Mouse (Mus musculus) erythroid progenitor cell, adult 5-6 weeks (primary cell): ENCODE data around the gene Cenpv. TPM values are rescaled to one million over a fixed set of nuclear protein-coding genes. Genes with fewer than 3 reads are reported as not detected.
"Not testable (repeated sequence)": the region's sequence is repeated elsewhere in the genome, so short reads cannot be mapped to it uniquely, and the experiment has no call there.

Experiments used
- ATAC-seq: replicated peaks from 2 replicates; pipeline ENCODE4 v1.8.0; 2016; ENCODE audit warnings: moderate number of reproducible peaks, mild to moderate bottlenecking, moderate TSS enrichment, inconsistent platforms; ENCODE audit not compliant: poor library complexity, low FRiP score, severe bottlenecking
- total RNA-seq, 2 experiments: library from RNA; stranded (forward) in 1 of 2; stranded (reverse) in 1 of 2; fragments of 150-400 nt in 1 of 2; fragments of 186-747, 209-891 nt in 1 of 2; gene quantifications; 2 replicates each; pipeline versions ENCODE4 v1.2.3 to v1.2.4; 2015 to 2017; ENCODE audit warnings: low replicate concordance in 2 of 2

Cenpv gene
- total RNA-seq, 2 experiments from 2014 or later = 12.6 to 18.4 TPM

GRCm38 (mm10) chr11:62511444-62512202, 27.4 kb downstream of the Cenpv start:
- no peak for ATAC-seq

GRCm38 (mm10) chr11:62510956-62511355, 28.1 kb downstream of the Cenpv start:
- ATAC-seq = no peak

DNA sequence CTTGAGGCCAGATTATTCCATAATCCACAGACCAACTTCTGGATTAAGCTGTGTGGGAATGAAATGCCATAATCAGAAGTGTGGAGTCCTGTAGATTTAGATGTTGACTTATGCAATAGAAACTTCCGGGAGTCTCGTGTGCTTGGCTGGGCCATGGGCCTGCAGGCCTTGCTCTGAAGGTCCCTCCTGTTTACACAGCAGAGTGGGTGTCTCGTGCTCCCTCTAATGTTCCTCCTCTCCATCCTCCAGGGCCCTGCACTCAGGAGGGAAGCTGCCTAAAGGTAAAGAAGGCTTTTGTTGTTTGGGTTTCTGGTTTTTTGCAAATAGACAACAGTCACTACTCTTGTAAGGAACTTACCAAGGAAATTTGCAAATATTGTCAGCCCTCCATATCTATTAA, 29.5 kb downstream of the Cenpv start:
- no peak for ATAC-seq

DNA sequence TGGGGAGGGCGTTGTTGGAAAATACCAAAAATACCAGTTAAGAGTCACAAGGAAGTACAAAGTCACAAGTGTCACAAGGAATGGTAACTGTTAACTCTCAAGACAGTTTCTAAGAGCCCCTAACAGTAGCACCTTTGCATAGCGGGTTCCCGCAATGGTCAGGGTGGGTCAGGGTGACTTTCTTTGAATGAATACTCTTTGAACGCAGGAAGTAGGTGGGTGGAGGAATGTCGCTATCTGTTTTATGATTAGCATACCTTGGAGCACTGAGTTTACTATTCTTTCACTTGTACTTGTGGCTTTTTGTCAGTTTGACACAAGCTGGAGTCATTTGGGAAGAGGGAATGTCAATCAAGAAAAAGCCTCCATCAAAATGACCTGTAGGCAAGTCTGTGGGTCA, 30.2 kb downstream of the Cenpv start:
- not testable (repeated sequence) for ATAC-seq

GRCm38 (mm10) chr11:62508365-62508764, 30.7 kb downstream of the Cenpv start:
- ATAC-seq = not testable (repeated sequence)

GRCm38 (mm10) chr11:62507683-62508082, 31.4 kb downstream of the Cenpv start:
- no peak for ATAC-seq

DNA sequence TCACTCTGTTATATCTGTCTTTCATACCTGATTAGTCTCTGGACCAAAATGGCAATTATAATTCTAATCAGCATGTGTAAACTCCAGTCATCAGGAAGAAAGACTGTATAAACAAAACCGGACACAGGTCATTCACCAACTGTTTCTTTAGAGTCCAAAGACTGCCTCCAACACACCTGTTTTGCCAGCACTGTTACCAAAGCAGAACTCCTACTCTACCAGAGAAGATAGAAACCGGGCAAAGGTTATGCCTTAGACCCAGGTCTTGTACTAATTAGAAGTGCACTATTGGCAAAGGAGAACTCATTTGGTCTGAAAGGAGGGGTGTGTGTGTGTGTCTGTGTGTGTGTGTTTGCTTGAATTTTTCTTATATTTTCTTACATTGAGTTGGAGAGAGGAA, 38.5 kb downstream of the Cenpv start:
- ATAC-seq = no peak

DNA sequence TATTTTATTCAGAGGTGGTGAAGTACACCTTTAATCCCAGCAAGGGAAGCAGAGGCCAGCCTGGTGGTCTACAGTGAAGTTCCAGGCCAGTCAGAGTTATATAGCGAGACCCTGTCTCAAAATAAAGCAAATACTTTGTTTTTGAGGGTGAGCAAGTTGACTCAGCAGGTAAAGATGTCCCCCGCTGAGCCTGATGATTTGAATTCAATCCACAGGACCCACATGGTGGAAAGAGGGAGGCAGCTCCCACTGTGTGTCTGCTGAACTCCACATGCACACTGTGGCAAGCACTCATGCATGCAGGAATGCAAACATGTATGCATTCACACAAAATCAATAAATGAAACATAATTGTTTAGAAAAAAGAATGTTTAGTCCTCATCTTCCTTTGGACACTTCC, 40.3 kb downstream of the Cenpv start:
- no peak for ATAC-seq

- no peak for ATAC-seq
These were observed 41.9 kb downstream of the Cenpv start for GRCm38 (mm10) chr11:62497181-62497580.

- peak; percentile 80 for ATAC-seq
These were observed 42.8 kb downstream of the Cenpv start for GRCm38 (mm10) chr11:62496151-62496715.

- no peak for ATAC-seq
These were observed 43.7 kb downstream of the Cenpv start for GRCm38 (mm10) chr11:62495276-62495801.

DNA sequence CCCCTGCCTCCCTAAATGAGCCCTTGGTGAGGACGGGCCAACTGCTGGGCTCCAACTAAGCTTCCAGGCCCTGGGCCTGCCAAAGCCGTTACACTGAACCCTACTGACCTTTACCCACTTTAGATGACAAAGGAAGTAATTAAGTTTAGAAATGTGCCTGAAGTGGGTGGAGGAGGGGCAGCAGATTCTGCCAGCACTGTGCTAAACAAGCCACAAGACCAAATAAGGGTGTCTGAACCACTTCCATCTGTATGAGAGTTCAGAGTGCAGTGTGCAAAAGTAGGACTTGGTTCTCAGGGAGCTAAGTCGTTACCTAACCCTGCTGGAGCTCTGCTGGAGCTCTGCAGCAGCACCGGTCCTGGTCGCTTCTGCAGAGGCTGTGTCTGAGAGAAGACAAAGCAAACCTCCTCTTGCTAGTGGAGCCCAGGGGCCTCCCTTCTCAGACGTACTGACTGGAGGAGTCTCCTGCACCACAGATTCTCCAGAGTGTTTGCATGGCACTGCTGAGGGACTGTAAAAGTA, 44.2 kb downstream of the Cenpv start:
- no peak for ATAC-seq

- ATAC-seq = no peak
These were observed 45.4 kb downstream of the Cenpv start for GRCm38 (mm10) chr11:62493701-62494100.

GRCm38 (mm10) chr11:62487540-62488350, 51.3 kb downstream of the Cenpv start:
- ATAC-seq = no peak

DNA sequence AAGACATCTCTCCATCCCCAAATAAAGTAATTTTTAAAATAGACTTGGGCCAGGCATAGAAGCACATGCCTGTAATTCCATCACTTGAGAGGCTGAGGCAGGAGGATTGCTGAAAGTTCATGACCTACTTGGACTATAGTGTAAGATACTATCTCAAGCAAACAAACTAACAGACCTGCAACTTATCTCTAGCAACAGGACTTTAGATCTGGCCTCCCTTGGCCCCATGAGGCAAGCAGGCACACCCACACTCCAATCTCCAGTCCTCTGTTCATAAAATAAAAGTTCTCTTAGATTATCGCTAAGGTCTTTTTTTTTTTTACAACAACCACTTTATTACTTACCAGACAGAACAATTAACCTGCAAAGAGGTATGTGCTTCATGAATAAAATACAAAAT, 52.1 kb downstream of the Cenpv start:
- ATAC-seq = no peak

GRCm38 (mm10) chr11:62479581-62479980, 59.5 kb downstream of the Cenpv start:
- no peak for ATAC-seq

GRCm38 (mm10) chr11:62478931-62479330, 60.1 kb downstream of the Cenpv start:
- no peak for ATAC-seq

GRCm38 (mm10) chr11:62476156-62476555, 62.9 kb downstream of the Cenpv start:
- no peak for ATAC-seq
